Comparison of ENCODE assay signal across 7 mouse cellular contexts in the genomic region with DNA sequence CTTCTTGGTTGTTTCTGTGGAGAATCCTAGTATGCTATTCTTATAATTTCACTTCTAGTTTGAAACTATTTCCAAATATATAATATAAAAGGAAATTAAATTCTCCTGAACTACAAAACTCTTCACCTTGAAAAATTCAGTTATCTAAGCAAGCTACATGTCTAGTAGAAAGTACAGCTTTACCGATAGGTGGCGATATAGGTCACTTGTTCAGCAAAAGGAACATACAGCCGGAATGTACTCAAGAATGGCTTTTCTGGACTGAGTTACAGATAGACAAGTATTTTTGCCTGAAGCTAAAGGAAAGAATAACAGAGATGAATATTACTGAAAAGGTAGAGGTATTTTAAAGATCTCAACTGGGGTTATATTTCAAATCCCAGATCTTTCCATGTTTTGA. TPM values are rescaled to one million over a fixed set of nuclear protein-coding genes. Genes with fewer than 3 reads are reported as not detected.
DNase-seq lines count a peak whose midpoint lies in the region; ATAC-seq and TF ChIP-seq lines count a peak whose summit lies in the region.

No protein-coding gene starts in this region.

- H3K9ac ChIP-seq in kidney, postnatal 0 days (ENCODE audit: low read depth, low read length): no peak overlapping the region
- H3K9ac ChIP-seq in kidney, embryonic 14.5 days (ENCODE audit: low read depth, low read length): no peak overlapping the region
- no peak overlapping the region for H3K9ac ChIP-seq in MEL (ENCODE audit: control insufficient read depth, low read depth, low read length, poor library complexity, severe bottlenecking)
- no peak overlapping the region for H3K9ac ChIP-seq in lung, embryonic 14.5 days

- no peaks in the 10 kb centered on the region for H3K27me3 ChIP-seq in kidney, postnatal 0 days (ENCODE audit: insufficient read depth, low read length)
- H3K27me3 ChIP-seq in kidney, embryonic 14.5 days (ENCODE audit: control insufficient read depth, insufficient read depth, low read length): no peaks in the 10 kb centered on the region
- H3K27me3 ChIP-seq in MEL (ENCODE audit: control insufficient read depth in 1 of 2, insufficient read depth in 2 of 2, low read length in 2 of 2): no peaks in the 10 kb centered on the region
- H3K27me3 ChIP-seq in lung, embryonic 14.5 days (ENCODE audit: insufficient read depth, low read length): no peaks in the 10 kb centered on the region

- WGBS in kidney, postnatal 0 days: 13% methylated on average over 3 of the region's 3 CpGs
- 10% methylated on average over 3 of the region's 3 CpGs for WGBS in kidney, embryonic 14.5 days
- 14% methylated on average over 3 of the region's 3 CpGs for WGBS in lung, embryonic 14.5 days

- no peaks in the 10 kb centered on the region for H3K36me3 ChIP-seq in kidney, postnatal 0 days (ENCODE audit: insufficient read depth, low read length)
- H3K36me3 ChIP-seq in kidney, embryonic 14.5 days (ENCODE audit: control insufficient read depth, insufficient read depth, low read length): no peaks in the 10 kb centered on the region
- H3K36me3 ChIP-seq in MEL (ENCODE audit: control insufficient read depth in 1 of 2, insufficient read depth in 2 of 2, low read length in 2 of 2): peaks cover 0 to 4% of the 10 kb centered on the region in 2 experiments; a peak in 2 of 4 replicates
- no peaks in the 10 kb centered on the region for H3K36me3 ChIP-seq in lung, embryonic 14.5 days (ENCODE audit: insufficient read depth)

- TF ChIP-seq CTCF in kidney, postnatal 0 days (IDR thresholded peaks at IDR 0.05; ENCODE audit: low read depth): peak; percentile 85
- peak; percentile 17 to 92 (median 52); a peak in 4 of 6 replicates for TF ChIP-seq CTCF in MEL (IDR thresholded peaks at IDR 0.05 in 2 of 3, conservative IDR thresholded peaks at IDR 0.05 in 1 of 3; ENCODE audit: control insufficient read depth in 1 of 3, insufficient read depth in 1 of 3, low read depth in 2 of 3, low read length in 3 of 3, poor library complexity in 1 of 3, severe bottlenecking in 1 of 3)
- TF ChIP-seq CTCF in lung, embryonic 14.5 days (IDR thresholded peaks at IDR 0.05; ENCODE audit: low read depth): peak; percentile 76

- peak; percentile 93 for TF ChIP-seq RAD21 in MEL (IDR thresholded peaks at IDR 0.05; ENCODE audit: low read depth, low read length)

- no peak overlapping the region for H3K27ac ChIP-seq in kidney, postnatal 0 days
- no peak overlapping the region for H3K27ac ChIP-seq in kidney, embryonic 14.5 days (ENCODE audit: low read depth, low read length)
- H3K27ac ChIP-seq in MEL (ENCODE audit: control insufficient read depth, low read depth, low read length): no peak overlapping the region
- H3K27ac ChIP-seq in lung, embryonic 14.5 days (ENCODE audit: low read depth): no peak overlapping the region

- peak; percentile 96 for DNase-seq in kidney, postnatal 0 days (ENCODE audit: low spot score)
- peak; percentile 75 for DNase-seq in CD4-positive helper T cell, adult 2 months (ENCODE audit: low read depth, low spot score)
- DNase-seq in MEL (ENCODE audit: low read depth, low spot score): peak; percentile 86
- DNase-seq in embryo, embryonic 11.5 days (ENCODE audit: low read depth, low spot score): peak; percentile 62
- peak; percentile 93 for DNase-seq in lung, embryonic 14.5 days
- DNase-seq in ovary, postnatal 10 days (ENCODE audit: low spot score): no peak

- no peak for ATAC-seq in kidney, postnatal 0 days (replicated peaks; ENCODE audit: low FRiP score, low read depth)
- ATAC-seq in kidney, embryonic 14.5 days (ENCODE audit: low FRiP score, low TSS enrichment): no peak
- ATAC-seq in lung, embryonic 14.5 days (ENCODE audit: insufficient read depth): no peak

- H3K4me2 ChIP-seq in kidney, postnatal 0 days (ENCODE audit: low read length): no peak overlapping the region
- H3K4me2 ChIP-seq in kidney, embryonic 14.5 days (replicated peaks; ENCODE audit: low read depth, low read length): no peak overlapping the region
- H3K4me2 ChIP-seq in lung, embryonic 14.5 days: no peak overlapping the region

- TF ChIP-seq EP300 in MEL (IDR thresholded peaks at IDR 0.05; ENCODE audit: low read depth in 1 of 2, low read length in 2 of 2): no peak

- H3K9me3 ChIP-seq in kidney, postnatal 0 days (replicated peaks; ENCODE audit: low read length): no peaks in the 10 kb centered on the region
- no peaks in the 10 kb centered on the region for H3K9me3 ChIP-seq in kidney, embryonic 14.5 days (ENCODE audit: control insufficient read depth, low read length)
- H3K9me3 ChIP-seq in MEL (replicated peaks; ENCODE audit: insufficient read depth, low read length): no peaks in the 10 kb centered on the region
- H3K9me3 ChIP-seq in lung, embryonic 14.5 days (ENCODE audit: low read depth, low read length): no peaks in the 10 kb centered on the region

- no peaks in the 10 kb centered on the region; the same call in 1 of the 2 replicates for H3K4me1 ChIP-seq in kidney, postnatal 0 days (replicated peaks; ENCODE audit: insufficient read depth, low read length)
- peaks cover 10% of the 10 kb centered on the region; the same call in 1 of the 2 replicates for H3K4me1 ChIP-seq in kidney, embryonic 14.5 days (ENCODE audit: control insufficient read depth, insufficient read depth, low read length)
- peaks cover 0 to 8% of the 10 kb centered on the region in 2 experiments; a peak in 2 of 4 replicates for H3K4me1 ChIP-seq in MEL (ENCODE audit: control insufficient read depth in 1 of 2, insufficient read depth in 2 of 2, low read length in 2 of 2)
- H3K4me1 ChIP-seq in lung, embryonic 14.5 days (ENCODE audit: insufficient read depth): no peaks in the 10 kb centered on the region

- no peak for TF ChIP-seq POLR2A in MEL (IDR thresholded peaks at IDR 0.05; ENCODE audit: control insufficient read depth in 1 of 2, insufficient read depth in 1 of 2, low read depth in 1 of 2, low read length in 2 of 2, poor library complexity in 1 of 2)

- H3K4me3 ChIP-seq in kidney, postnatal 0 days (replicated peaks; ENCODE audit: low read depth, low read length): no peak overlapping the region
- no peak overlapping the region for H3K4me3 ChIP-seq in kidney, embryonic 14.5 days (ENCODE audit: low read length)
- H3K4me3 ChIP-seq in MEL (ENCODE audit: control insufficient read depth in 1 of 2, insufficient read depth in 1 of 2, low read depth in 2 of 2, low read length in 2 of 2): no peak overlapping the region
- H3K4me3 ChIP-seq in lung, embryonic 14.5 days (ENCODE audit: low read depth, low read length): no peak overlapping the region

- no peaks in the 10 kb centered on the region for H3K79me2 ChIP-seq in MEL (ENCODE audit: control insufficient read depth, insufficient read depth, low read length, poor library complexity)

TF ChIP-seq in MEL, 35 proteins besides CTCF, POLR2A, EP300 and RAD21:
- TF ChIP-seq MYC (IDR thresholded peaks at IDR 0.05; ENCODE audit: low read depth, low read length) (no peak), SMC3 (IDR thresholded peaks at IDR 0.05; ENCODE audit: low read depth, low read length) (peak; percentile 94), ZC3H11A (IDR thresholded peaks at IDR 0.05; ENCODE audit: low read depth, low read length) (peak; percentile 85)

RNA-seq across cellular contexts. Expression of gene Ralgps2, which starts 22.0 kb away (rescaled TPM):
- 47.2 and 53.2 TPM in 2 replicates for polyA plus RNA-seq in kidney, postnatal 0 days (2015; fragmentation: Nextera tagmentation; extraction: Ambion mirVana)
- 62.3 and 80.8 TPM in 2 replicates for polyA plus RNA-seq in kidney, embryonic 14.5 days (2014; fragmentation: Nextera tagmentation; extraction: Ambion mirVana)
- total RNA-seq in MEL (2012; rRNA removed): 7.8 and 12.7 TPM in 2 replicates
- 10 to 100 TPM in 1 of 2 experiments, not detected in 1; 16.4 TPM for polyA plus RNA-seq in MEL (2012; ENCODE audit: insufficient read depth in 1 of 2, insufficient read length in 2 of 2, low read depth in 1 of 2, low replicate concordance in 2 of 2, missing spikeins in 1 of 2)
- polyA plus RNA-seq in lung, embryonic 14.5 days (2014; fragmentation: Nextera tagmentation; extraction: Ambion mirVana): 70.6 and 71.6 TPM in 2 replicates
